Mouse (Mus musculus): ENCODE results near the gene Ubr4.

- no peak for TF ChIP-seq POLR2A (IDR thresholded peaks at IDR 0.05; ENCODE audit: control insufficient read depth in 1 of 2, insufficient read depth in 1 of 2, low read depth in 1 of 2, low read length in 2 of 2, poor library complexity in 1 of 2)
- TF ChIP-seq CTCF (IDR thresholded peaks at IDR 0.05 in 2 of 3, conservative IDR thresholded peaks at IDR 0.05 in 1 of 3; ENCODE audit: control insufficient read depth in 1 of 3, insufficient read depth in 1 of 3, low read depth in 2 of 3, low read length in 3 of 3, poor library complexity in 1 of 3, severe bottlenecking in 1 of 3): no peak
These were observed 149.3 kb downstream of the Ubr4 start for GRCm38 (mm10) chr4:139501702-139502101.

Data from MEL (cell line).